ENCODE assay signal across 9 mouse cellular contexts in the genomic region with DNA sequence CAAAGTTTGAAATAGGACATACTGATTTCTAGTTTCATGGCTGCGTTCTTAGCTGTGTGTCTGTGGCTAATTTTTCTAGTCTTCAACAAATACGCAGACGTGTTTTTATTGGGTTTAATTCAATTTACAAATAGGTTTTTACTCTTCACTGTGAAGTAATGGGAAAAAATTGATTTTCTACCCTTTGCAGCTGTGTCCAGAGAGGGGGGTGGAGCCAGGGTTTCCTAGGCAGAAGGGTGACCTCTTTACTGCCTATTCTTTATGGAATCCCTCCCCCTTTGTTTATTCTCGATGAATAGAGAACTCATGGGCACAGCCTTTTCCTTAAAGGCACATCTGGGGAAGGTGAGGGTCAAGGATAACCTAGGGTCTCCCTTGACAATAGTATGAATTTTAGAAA.
DNase-seq lines count a peak whose midpoint lies in the region; ATAC-seq and TF ChIP-seq lines count a peak whose summit lies in the region.
"Had no signal": no experiment of that assay in that cellular context is flagged by ENCODE, and none has a peak within 500 bp of the region (broad histone marks: within the 10 kb centered on the region; RNA-seq: fewer than 3 reads in every experiment).

No protein-coding gene starts in this region.

- no peak for DNase-seq in limb, embryonic 11.5 days (ENCODE audit: low spot score)
- no peak for DNase-seq in limb, embryonic 10.5 days (ENCODE audit: low spot score)
- peak; percentile 44 for DNase-seq in retina, postnatal 1 day
- no peak for DNase-seq in left cerebral cortex, adult 18-20 months (ENCODE audit: low spot score in 2 of 2)
- no peak for DNase-seq in thymus, adult 2 months
- DNase-seq in lung, postnatal 25 days (ENCODE audit: low spot score), result no peak

- ATAC-seq in limb, embryonic 11.5 days (ENCODE audit: insufficient number of reproducible peaks, low FRiP score, low TSS enrichment, low read depth), result no peak
- ATAC-seq in forebrain, embryonic 16.5 days, result no peak
- ATAC-seq in liver, embryonic 12.5 days, result no peak

- WGBS in limb, embryonic 11.5 days, result 66% methylated on average over 4 of the region's 4 CpGs
- WGBS in limb, embryonic 10.5 days, result 72% methylated on average over 4 of the region's 4 CpGs
- WGBS in forebrain, embryonic 16.5 days, result 56% methylated on average over 4 of the region's 4 CpGs
- 61% methylated on average over 4 of the region's 4 CpGs for WGBS in liver, embryonic 12.5 days (ENCODE audit: insufficient replicate concordance)
- 85% methylated on average over 4 of the region's 4 CpGs for WGBS in thymus, adult 2 months

- no peak for TF ChIP-seq CTCF in thymus, adult 2 months (IDR thresholded peaks at IDR 0.05; ENCODE audit: borderline replicate concordance, control insufficient read depth, extremely low read depth, insufficient read depth, low read length, poor library complexity)

- H3K4me2 ChIP-seq in limb, embryonic 11.5 days (ENCODE audit: low read depth, severe bottlenecking), result peak overlapping the region; percentile 51; the same call in 1 of the 2 replicates
- H3K4me2 ChIP-seq in forebrain, embryonic 16.5 days (ENCODE audit: low read length), result peak overlapping the region; percentile 54
- peak overlapping the region; percentile 56; the same call in 1 of the 2 replicates for H3K4me2 ChIP-seq in liver, embryonic 12.5 days

- peaks cover 11% of the 10 kb centered on the region for H3K4me1 ChIP-seq in limb, embryonic 11.5 days (ENCODE audit: control insufficient read depth, insufficient read depth, low read length)
- peaks cover 30% of the 10 kb centered on the region for H3K4me1 ChIP-seq in limb, embryonic 10.5 days
- peaks cover 7% of the 10 kb centered on the region; the same call in 1 of the 2 replicates for H3K4me1 ChIP-seq in forebrain, embryonic 16.5 days (replicated peaks; ENCODE audit: control insufficient read depth, insufficient read depth, low read length)
- peaks cover 20% of the 10 kb centered on the region for H3K4me1 ChIP-seq in liver, embryonic 12.5 days
- H3K4me1 ChIP-seq in thymus, adult 2 months (replicated peaks; ENCODE audit: control insufficient read depth, insufficient read depth, low read length), result peaks cover 11% of the 10 kb centered on the region

- TF ChIP-seq POLR2A in thymus, adult 2 months (IDR thresholded peaks at IDR 0.05; ENCODE audit: control insufficient read depth, extremely low read depth, insufficient read depth, low read length, poor library complexity), result no peak

- H3K9ac ChIP-seq in limb, embryonic 11.5 days (ENCODE audit: low read length), result no peak overlapping the region
- H3K9ac ChIP-seq in forebrain, embryonic 16.5 days (replicated peaks; ENCODE audit: low read depth, low read length), result no peak overlapping the region
- no peak overlapping the region for H3K9ac ChIP-seq in liver, embryonic 12.5 days
- H3K9ac ChIP-seq: liver, embryonic 14.5 days had no signal

- H3K9me3 ChIP-seq in limb, embryonic 11.5 days (ENCODE audit: control insufficient read depth, low read length), result no peaks in the 10 kb centered on the region
- no peaks in the 10 kb centered on the region for H3K9me3 ChIP-seq in limb, embryonic 10.5 days (replicated peaks)
- no peaks in the 10 kb centered on the region for H3K9me3 ChIP-seq in forebrain, embryonic 16.5 days (ENCODE audit: control insufficient read depth, low read length)
- H3K9me3 ChIP-seq in liver, embryonic 12.5 days (replicated peaks), result no peaks in the 10 kb centered on the region

- no peaks in the 10 kb centered on the region for H3K36me3 ChIP-seq in limb, embryonic 11.5 days (ENCODE audit: control insufficient read depth, insufficient read depth, low read length)
- no peaks in the 10 kb centered on the region for H3K36me3 ChIP-seq in limb, embryonic 10.5 days
- no peaks in the 10 kb centered on the region for H3K36me3 ChIP-seq in forebrain, embryonic 16.5 days (ENCODE audit: control insufficient read depth, insufficient read depth)
- no peaks in the 10 kb centered on the region for H3K36me3 ChIP-seq in liver, embryonic 12.5 days
- no peaks in the 10 kb centered on the region for H3K36me3 ChIP-seq in thymus, adult 2 months (ENCODE audit: control insufficient read depth, insufficient read depth, low read length)

- H3K27ac ChIP-seq in limb, embryonic 11.5 days (replicated peaks; ENCODE audit: low read depth, low read length), result no peak overlapping the region
- no peak overlapping the region for H3K27ac ChIP-seq in limb, embryonic 10.5 days
- no peak overlapping the region for H3K27ac ChIP-seq in forebrain, embryonic 16.5 days (ENCODE audit: low read length)
- no peak overlapping the region for H3K27ac ChIP-seq in liver, embryonic 12.5 days
- no peak overlapping the region for H3K27ac ChIP-seq in thymus, adult 2 months (ENCODE audit: control insufficient read depth, insufficient read depth, low read length)
- H3K27ac ChIP-seq: liver, embryonic 14.5 days had no signal

- no peak overlapping the region for H3K4me3 ChIP-seq in limb, embryonic 11.5 days (ENCODE audit: low read depth, low read length)
- no peak overlapping the region for H3K4me3 ChIP-seq in limb, embryonic 10.5 days
- peak overlapping the region; percentile 40; the same call in 1 of the 2 replicates for H3K4me3 ChIP-seq in forebrain, embryonic 16.5 days (replicated peaks; ENCODE audit: low read length)
- H3K4me3 ChIP-seq in liver, embryonic 12.5 days, result no peak overlapping the region
- no peak overlapping the region for H3K4me3 ChIP-seq in thymus, adult 2 months (ENCODE audit: control insufficient read depth, insufficient read depth, low read length)

- no peaks in the 10 kb centered on the region for H3K27me3 ChIP-seq in limb, embryonic 11.5 days (ENCODE audit: control insufficient read depth, insufficient read depth, low read length)
- peaks cover 23% of the 10 kb centered on the region; the same call in 1 of the 2 replicates for H3K27me3 ChIP-seq in limb, embryonic 10.5 days (ENCODE audit: low read depth, poor library complexity, severe bottlenecking)
- no peaks in the 10 kb centered on the region for H3K27me3 ChIP-seq in forebrain, embryonic 16.5 days (replicated peaks; ENCODE audit: control insufficient read depth, insufficient read depth, low read length)
- H3K27me3 ChIP-seq in liver, embryonic 12.5 days (replicated peaks), result peaks cover 46% of the 10 kb centered on the region
- no peaks in the 10 kb centered on the region for H3K27me3 ChIP-seq in thymus, adult 2 months (ENCODE audit: control insufficient read depth, insufficient read depth, low read length)
